Mouse (Mus musculus) stomach, postnatal 0 days (tissue): ENCODE data around the gene Morn2.

Experiments
- CTCF ChIP-seq: IDR thresholded peaks from 2 replicates; pipeline ENCODE4 v1.5.1; 2016; ENCODE audit warnings: antibody characterized with exemption, low read depth, mild to moderate bottlenecking, moderate library complexity
- EP300 ChIP-seq: optimal IDR thresholded peaks from 2 replicates; pipeline ENCODE3; 2016; ENCODE audit warnings: antibody characterized with exemption

- no peak for TF ChIP-seq CTCF
- no peak for TF ChIP-seq EP300
These were observed 5.3 kb downstream of the Morn2 start for GRCm38 (mm10) chr17:80295258-80295657.
